Mouse (Mus musculus) midbrain, embryonic 16.5 days (tissue): ENCODE results near the gene Iqsec1. TPM values are rescaled to one million over a fixed set of nuclear protein-coding genes. Genes with fewer than 3 reads are reported as not detected.

Experiments used
- ATAC-seq: fragments of 200-750 bp; cut with Nextera tagmentation; 2 replicates; pipeline ENCODE4 v1.8.0; 2017; ENCODE audit warnings: moderate TSS enrichment
- H3K27ac ChIP-seq: fragments of 300-500 bp; sonication (generic); 2 replicates; pipeline ENCODE4 v1.5.1; 2014; ENCODE audit warnings: mild to moderate bottlenecking, low read length, mixed read lengths
- H3K27me3 ChIP-seq: fragments of 300-500 bp; sonication (generic); 2 replicates; pipeline ENCODE4 v1.6.1; 2014; ENCODE audit warnings: low read depth, low read length, mixed read lengths; ENCODE audit not compliant: control insufficient read depth, insufficient read depth
- H3K36me3 ChIP-seq: fragments of 300-500 bp; sonication (generic); 2 replicates; pipeline ENCODE4 v1.6.1; 2014; ENCODE audit warnings: mild to moderate bottlenecking, low read length, moderate library complexity, mixed read lengths; ENCODE audit not compliant: control insufficient read depth, insufficient read depth
- H3K4me1 ChIP-seq: fragments of 300-500 bp; sonication (generic); 2 replicates; pipeline ENCODE4 v1.6.1; 2014; ENCODE audit warnings: mild to moderate bottlenecking, low read length, mixed read lengths; ENCODE audit not compliant: control insufficient read depth, insufficient read depth
- H3K4me2 ChIP-seq: fragments of 300-500 bp; sonication (generic); 2 replicates; pipeline ENCODE4 v1.6.1; 2014; ENCODE audit warnings: mild to moderate bottlenecking, low read length, mixed read lengths
- H3K4me3 ChIP-seq: fragments of 300-500 bp; sonication (generic); 2 replicates; pipeline ENCODE4 v1.5.1; 2014; ENCODE audit warnings: low read depth, mild to moderate bottlenecking, low read length, moderate library complexity, mixed read lengths
- H3K9ac ChIP-seq: fragments of 300-500 bp; sonication (generic); 2 replicates; pipeline ENCODE4 v1.6.1; 2014; ENCODE audit warnings: low read depth, low read length, mixed read lengths
- H3K9me3 ChIP-seq: fragments of 300-500 bp; sonication (generic); replicated peaks from 2 replicates; pipeline ENCODE4 v1.6.1; 2014; ENCODE audit warnings: mild to moderate bottlenecking, low read length, mixed read lengths; ENCODE audit not compliant: control insufficient read depth, poor library complexity, severe bottlenecking
- WGBS: fragments of 180-500 bp; shearing (Covaris S2); extraction: QIAGEN DNeasy Blood & Tissue Kit; methylation state at CpG from one replicate; pipeline ENCODE4 v1.1.7; 2014; 5-methylcytosine and 5-hydroxymethylcytosine counted together
- polyA plus RNA-seq: library from polyadenylated mRNA; unstranded; fragments of >200 nt; fragmentation: Nextera tagmentation; extraction: Ambion mirVana; gene quantifications from 2 replicates; pipeline ENCODE4 v1.2.1, GENCODE M21; 2015

Iqsec1 gene
- polyA plus RNA-seq, 1 experiment from 2014 or later = 25.6 TPM

- Histone ChIP-seq H3K9me3 (no peaks in the 10 kb centered on the region), H3K36me3 (no peaks in the 10 kb centered on the region), H3K4me2 (no peak overlapping the region), H3K27me3 (no peaks in the 10 kb centered on the region), H3K9ac (no peak overlapping the region), H3K27ac (no peak overlapping the region), H3K4me3 (no peak overlapping the region), H3K4me1 (peaks cover 32% of the 10 kb centered on the region)
- ATAC-seq = no peak
- 77% methylated on average over 4 of the region's 4 CpGs for WGBS
These were observed 281.3 kb downstream of the Iqsec1 start for GRCm38 (mm10) chr6:90707143-90707542.

- no peaks in the 10 kb centered on the region for H3K9me3 ChIP-seq
- H3K27ac ChIP-seq = no peak overlapping the region
- H3K9ac ChIP-seq = no peak overlapping the region
- no peak overlapping the region for H3K4me3 ChIP-seq
- H3K27me3 ChIP-seq = no peaks in the 10 kb centered on the region
- ATAC-seq = peak; percentile 69
- H3K4me1 ChIP-seq = peaks cover 25% of the 10 kb centered on the region
- H3K36me3 ChIP-seq = no peaks in the 10 kb centered on the region
- H3K4me2 ChIP-seq = no peak overlapping the region
- 75% methylated on average over 10 of the region's 10 CpGs for WGBS
These were observed 282.0 kb downstream of the Iqsec1 start for GRCm38 (mm10) chr6:90706490-90706889.

- H3K9me3 ChIP-seq = no peaks in the 10 kb centered on the region
- 87% methylated on average over 3 of the region's 3 CpGs for WGBS
- no peaks in the 10 kb centered on the region for H3K27me3 ChIP-seq
- no peaks in the 10 kb centered on the region for H3K36me3 ChIP-seq
- no peak overlapping the region for H3K27ac ChIP-seq
- no peak overlapping the region for H3K9ac ChIP-seq
- H3K4me1 ChIP-seq = peaks cover 21% of the 10 kb centered on the region
- no peak for ATAC-seq
- no peak overlapping the region for H3K4me2 ChIP-seq
- H3K4me3 ChIP-seq = no peak overlapping the region
These were observed 282.7 kb downstream of the Iqsec1 start for GRCm38 (mm10) chr6:90705738-90706137.

GRCm38 (mm10) chr6:90704705-90705344 lies 283.7 kb downstream of the Iqsec1 start:
- Histone ChIP-seq H3K4me3 (no peak overlapping the region), H3K27ac (peak overlapping the region; percentile 29; the same call in 1 of the 2 replicates)

GRCm38 (mm10) chr6:90703782-90704181 lies 284.7 kb downstream of the Iqsec1 start:
- Histone ChIP-seq H3K4me1 (peaks cover 27% of the 10 kb centered on the region), H3K4me3 (no peak overlapping the region), H3K27ac (peak overlapping the region; percentile 66), H3K27me3 (no peaks in the 10 kb centered on the region), H3K4me2 (no peak overlapping the region), H3K36me3 (no peaks in the 10 kb centered on the region), H3K9ac (no peak overlapping the region), H3K9me3 (no peaks in the 10 kb centered on the region)
- no peak for ATAC-seq
- WGBS = 73% methylated on average over 2 of the region's 2 CpGs

More at GRCm38 (mm10) chr6:90704705-90705344, 283.7 kb downstream of the Iqsec1 start:
- Histone ChIP-seq H3K4me2 (no peak overlapping the region), H3K9ac (no peak overlapping the region), H3K4me1 (peaks cover 21% of the 10 kb centered on the region), H3K36me3 (no peaks in the 10 kb centered on the region), H3K27me3 (no peaks in the 10 kb centered on the region), H3K9me3 (no peaks in the 10 kb centered on the region)
- no peak for ATAC-seq
- 78% methylated on average over 2 of the region's 2 CpGs for WGBS

- Histone ChIP-seq H3K27ac (peak overlapping the region; percentile 66), H3K4me3 (no peak overlapping the region), H3K27me3 (no peaks in the 10 kb centered on the region), H3K9me3 (no peaks in the 10 kb centered on the region), H3K4me2 (no peak overlapping the region), H3K4me1 (peaks cover 27% of the 10 kb centered on the region), H3K36me3 (no peaks in the 10 kb centered on the region), H3K9ac (0 out of 2 replicates have a peak overlapping the region, but pooled peaks have one; percentile 8)
- no peak for ATAC-seq
- 31% methylated on average over 4 of the region's 4 CpGs for WGBS
These were observed 285.4 kb downstream of the Iqsec1 start for GRCm38 (mm10) chr6:90702837-90703735.

GRCm38 (mm10) chr6:90702197-90702596 lies 286.3 kb downstream of the Iqsec1 start:
- Histone ChIP-seq H3K27ac (no peak overlapping the region), H3K9ac (no peak overlapping the region), H3K36me3 (no peaks in the 10 kb centered on the region), H3K4me3 (no peak overlapping the region), H3K4me1 (peaks cover 27% of the 10 kb centered on the region), H3K27me3 (no peaks in the 10 kb centered on the region), H3K9me3 (no peaks in the 10 kb centered on the region), H3K4me2 (no peak overlapping the region)
- no peak for ATAC-seq

- H3K9me3 ChIP-seq = no peaks in the 10 kb centered on the region
- no peaks in the 10 kb centered on the region for H3K36me3 ChIP-seq
- peaks cover 22% of the 10 kb centered on the region for H3K4me1 ChIP-seq
- no peak overlapping the region for H3K27ac ChIP-seq
- no peak for ATAC-seq
- no peak overlapping the region for H3K9ac ChIP-seq
- no peak overlapping the region for H3K4me2 ChIP-seq
- H3K27me3 ChIP-seq = no peaks in the 10 kb centered on the region
- no peak overlapping the region for H3K4me3 ChIP-seq
- WGBS = 78% methylated on average over 2 of the region's 2 CpGs
These were observed 287.1 kb downstream of the Iqsec1 start for GRCm38 (mm10) chr6:90701391-90701790.

GRCm38 (mm10) chr6:90700737-90701136 lies 287.7 kb downstream of the Iqsec1 start:
- H3K9me3 ChIP-seq = no peaks in the 10 kb centered on the region
- H3K9ac ChIP-seq = no peak overlapping the region
- H3K4me2 ChIP-seq = no peak overlapping the region
- H3K4me1 ChIP-seq = peaks cover 22% of the 10 kb centered on the region
- ATAC-seq = no peak
- H3K27me3 ChIP-seq = no peaks in the 10 kb centered on the region
- H3K27ac ChIP-seq = no peak overlapping the region
- no peaks in the 10 kb centered on the region for H3K36me3 ChIP-seq
- no peak overlapping the region for H3K4me3 ChIP-seq
- 87% methylated on average over 2 of the region's 2 CpGs for WGBS
